ENCODE assay signal across 12 mouse cellular contexts in genomic region chr11:89209531-89209950, GRCm38 (mm10).
DNase-seq lines count a peak whose midpoint lies in the region; ATAC-seq lines count a peak whose summit lies in the region.
"Had no signal": no experiment of that assay in that cellular context is flagged by ENCODE, and none has a peak within 500 bp of the region (broad histone marks: within the 10 kb centered on the region; RNA-seq: fewer than 3 reads in every experiment).

No protein-coding gene starts in this region.

- intact Hi-C loops in heart, postnatal 36 days (cut with DNase I) = no loop called here

- ATAC-seq in midbrain, embryonic 11.5 days (ENCODE audit: low FRiP score) = peak; percentile 24; the same call in 1 of the 2 replicates
- ATAC-seq in midbrain, embryonic 16.5 days = no peak
- ATAC-seq in limb, embryonic 12.5 days (ENCODE audit: insufficient number of reproducible peaks, insufficient read depth, low FRiP score, low TSS enrichment, low read depth) = no peak

- H3K27me3 ChIP-seq in midbrain, embryonic 11.5 days (ENCODE audit: control insufficient read depth, insufficient read depth, low read length) = no peaks in the 10 kb centered on the region
- no peaks in the 10 kb centered on the region for H3K27me3 ChIP-seq in midbrain, embryonic 16.5 days (ENCODE audit: control insufficient read depth, insufficient read depth, low read depth, low read length)
- H3K27me3 ChIP-seq in limb, embryonic 12.5 days = no peaks in the 10 kb centered on the region; the same call in 1 of the 2 replicates

- 28% methylated on average over 11 of the region's 11 CpGs for whole genome bisulfite sequencing in midbrain, embryonic 11.5 days
- 16% methylated on average over 11 of the region's 11 CpGs for WGBS in midbrain, embryonic 16.5 days
- WGBS in limb, embryonic 12.5 days = 14% methylated on average over 11 of the region's 11 CpGs

- H3K9me3 ChIP-seq in midbrain, embryonic 11.5 days (ENCODE audit: control insufficient read depth, low read length) = no peaks in the 10 kb centered on the region
- no peaks in the 10 kb centered on the region for H3K9me3 ChIP-seq in midbrain, embryonic 16.5 days (replicated peaks; ENCODE audit: control insufficient read depth, low read length, poor library complexity, severe bottlenecking)
- no peaks in the 10 kb centered on the region for H3K9me3 ChIP-seq in limb, embryonic 12.5 days

- H3K4me3 ChIP-seq in midbrain, embryonic 11.5 days (ENCODE audit: low read depth, low read length) = no peak overlapping the region
- H3K4me3 ChIP-seq in midbrain, embryonic 16.5 days (ENCODE audit: low read depth, low read length) = no peak overlapping the region
- no peak overlapping the region for H3K4me3 ChIP-seq in limb, embryonic 12.5 days (replicated peaks)

- peak; percentile 80 for DNase-seq in heart, adult 11 months
- DNase-seq in heart, postnatal 36 days = no peak
- DNase-seq in midbrain, embryonic 11.5 days (ENCODE audit: low spot score, missing footprints) = no peak
- no peak for DNase-seq in cerebellum, adult 11 months
- DNase-seq in layer of hippocampus, postnatal 25 days (ENCODE audit: extremely low spot score in 1 of 2, low spot score in 1 of 2) = no peak
- no peak for DNase-seq in cerebellum, postnatal 36 days
- DNase-seq: gastrocnemius, postnatal 25 days; left cerebral cortex, postnatal 4 days had no signal

- H3K4me2 ChIP-seq in midbrain, embryonic 11.5 days = peak overlapping the region; percentile 8; the same call in 1 of the 2 replicates
- H3K4me2 ChIP-seq in midbrain, embryonic 16.5 days (ENCODE audit: low read length) = no peak overlapping the region
- peak overlapping the region; percentile 31 for H3K4me2 ChIP-seq in limb, embryonic 12.5 days

- no peak overlapping the region for H3K27ac ChIP-seq in midbrain, embryonic 11.5 days (ENCODE audit: low read depth, low read length)
- no peak overlapping the region for H3K27ac ChIP-seq in midbrain, embryonic 16.5 days (ENCODE audit: low read length)
- H3K27ac ChIP-seq in limb, embryonic 12.5 days = no peak overlapping the region
- H3K27ac ChIP-seq: macrophage had no signal

- H3K9ac ChIP-seq in midbrain, embryonic 11.5 days (ENCODE audit: low read length) = peak overlapping the region; percentile 3; the same call in 1 of the 2 replicates
- no peak overlapping the region for H3K9ac ChIP-seq in midbrain, embryonic 16.5 days (ENCODE audit: low read depth, low read length)
- no peak overlapping the region for H3K9ac ChIP-seq in limb, embryonic 12.5 days (replicated peaks)

- no peaks in the 10 kb centered on the region for H3K36me3 ChIP-seq in midbrain, embryonic 11.5 days (ENCODE audit: control insufficient read depth, insufficient read depth, low read length)
- no peaks in the 10 kb centered on the region for H3K36me3 ChIP-seq in midbrain, embryonic 16.5 days (ENCODE audit: control insufficient read depth, insufficient read depth, low read length)
- H3K36me3 ChIP-seq in limb, embryonic 12.5 days = no peaks in the 10 kb centered on the region
- H3K36me3 ChIP-seq: G1E had no signal

- H3K4me1 ChIP-seq in midbrain, embryonic 11.5 days (ENCODE audit: control insufficient read depth, insufficient read depth, low read length) = peaks cover 10% of the 10 kb centered on the region
- H3K4me1 ChIP-seq in midbrain, embryonic 16.5 days (ENCODE audit: control insufficient read depth, insufficient read depth, low read length) = 0 out of 2 replicates have a peak, but pooled peaks cover 4% of the 10 kb centered on the region
- peaks cover 12% of the 10 kb centered on the region for H3K4me1 ChIP-seq in limb, embryonic 12.5 days (replicated peaks)
